Mouse (Mus musculus) E14TG2a.4 (cell line): ENCODE measurements at regions not wholly inside any gene's neighbourhood (a gene's known extent, or its start where the extent isn't known, plus 50 kb on each side); places are given as distances from the start of the nearest gene placed in this dataset.

Source experiments
- CTCF ChIP-seq: conservative IDR thresholded peaks from 2 replicates; pipeline ENCODE4 v1.5.1; 2014; ENCODE audit warnings: low read length
- NANOG ChIP-seq: IDR thresholded peaks from 2 replicates; pipeline ENCODE4 v1.6.1; 2014; ENCODE audit warnings: borderline replicate concordance, low read length, mixed read lengths
- POU5F1 ChIP-seq: IDR thresholded peaks from 2 replicates; pipeline ENCODE4 v1.6.1; 2014; ENCODE audit warnings: low read length, borderline replicate concordance

- TF ChIP-seq CTCF (no peak), NANOG (no peak), POU5F1 (no peak)
These were observed 80.3 kb upstream of the Igfbp7 start for GRCm38 (mm10) chr5:77487837-77488827.
